Mouse (Mus musculus) spleen, adult 18-20 months (tissue): Measurements from ENCODE around the gene BC035947.
A peak's percentile ranks its signal among the peaks of the same experiment; 100 is the strongest.
"Not testable (repeated sequence)": the region's sequence is repeated elsewhere in the genome, so short reads cannot be mapped to it uniquely, and the experiment has no call there.

Experiments
- DNase-seq, 2 experiments: peaks; one replicate each; pipeline ENCODE4 v3.0.0; 2022; ENCODE audit warnings: mixed read lengths in 2 of 2

BC035947 gene

DNA sequence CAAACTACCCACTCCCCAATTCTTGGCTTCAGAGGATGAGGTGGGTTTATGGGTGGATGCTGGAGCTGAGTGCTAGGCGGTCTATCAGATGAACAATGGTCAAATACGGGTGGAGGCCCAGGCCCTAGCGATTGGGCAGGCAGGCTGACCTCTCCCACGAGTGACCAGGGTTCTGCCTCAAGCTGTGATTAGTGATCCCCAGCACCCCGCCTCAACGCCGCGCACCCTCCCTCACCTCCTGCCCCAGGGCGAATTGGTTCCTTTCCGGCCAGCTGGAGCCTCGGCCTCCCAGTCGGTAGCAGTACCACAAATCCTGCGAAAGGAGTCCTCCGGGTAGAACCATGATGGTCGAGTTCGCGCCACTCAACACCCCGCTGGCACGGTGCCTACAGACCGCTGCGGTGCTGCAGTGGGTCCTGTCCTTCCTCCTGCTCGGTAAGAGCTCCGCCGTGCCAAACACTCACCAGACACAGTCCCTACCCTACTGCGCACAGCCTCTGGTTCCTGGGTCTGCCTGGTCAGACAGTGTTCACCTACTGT is at the start of gene BC035947:
Gene BC035947, minus strand, starts transcription at position 538 of the 540 bp plus-strand sequence.
- no peak for DNase-seq

DNA sequence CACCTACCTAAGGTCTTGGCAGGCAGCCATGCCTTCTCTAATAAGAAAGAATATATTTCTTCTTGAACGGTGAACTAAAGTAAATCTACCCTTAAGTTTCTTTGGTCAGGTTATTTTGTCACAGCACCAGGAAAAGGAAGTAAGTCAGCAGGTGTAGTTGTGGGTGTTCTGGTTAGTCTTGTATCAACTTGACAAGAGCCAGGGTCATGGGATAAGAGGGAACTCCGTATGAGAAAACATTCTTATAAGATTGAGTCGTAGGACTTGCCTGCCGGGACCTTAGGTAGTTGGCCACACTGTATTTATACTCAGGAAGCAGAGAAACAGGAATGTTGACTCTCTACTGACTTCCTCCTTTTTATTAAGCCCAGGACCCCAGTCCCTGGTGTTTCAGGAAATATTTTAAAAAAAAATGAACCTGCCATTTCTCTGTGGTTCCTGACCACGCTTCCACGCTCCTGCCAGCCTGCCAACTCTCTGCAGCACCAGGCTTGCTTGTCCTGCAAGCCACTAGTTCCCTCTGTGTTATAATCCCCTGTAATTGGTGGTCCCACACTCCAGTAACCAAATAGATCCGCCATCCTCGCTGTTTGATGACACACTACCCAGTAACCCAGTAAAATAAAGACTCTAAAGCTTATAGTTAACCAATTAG is 42.2 kb upstream of the BC035947 start:
- no peak for DNase-seq

DNA sequence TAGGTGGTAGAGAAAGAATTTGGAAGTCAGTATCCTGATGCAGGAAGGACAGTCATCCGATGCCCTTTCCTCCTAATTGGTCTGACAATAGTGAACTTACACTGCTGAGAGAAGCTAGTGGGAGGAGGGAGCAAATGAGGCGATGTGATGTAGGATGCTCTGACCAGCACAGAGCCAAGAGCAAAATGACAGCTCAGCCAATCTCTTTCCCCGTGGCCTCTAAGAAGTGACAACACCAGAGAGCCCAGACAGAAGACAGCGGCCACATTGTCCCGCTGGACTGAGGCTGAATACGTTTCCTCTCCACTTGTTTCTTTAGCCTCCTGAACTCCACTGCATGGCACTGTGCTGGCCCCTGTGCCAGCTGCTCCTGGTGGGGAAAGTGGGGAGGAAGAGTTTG is 37.0 kb upstream of the BC035947 start:
- no peak for DNase-seq

DNA sequence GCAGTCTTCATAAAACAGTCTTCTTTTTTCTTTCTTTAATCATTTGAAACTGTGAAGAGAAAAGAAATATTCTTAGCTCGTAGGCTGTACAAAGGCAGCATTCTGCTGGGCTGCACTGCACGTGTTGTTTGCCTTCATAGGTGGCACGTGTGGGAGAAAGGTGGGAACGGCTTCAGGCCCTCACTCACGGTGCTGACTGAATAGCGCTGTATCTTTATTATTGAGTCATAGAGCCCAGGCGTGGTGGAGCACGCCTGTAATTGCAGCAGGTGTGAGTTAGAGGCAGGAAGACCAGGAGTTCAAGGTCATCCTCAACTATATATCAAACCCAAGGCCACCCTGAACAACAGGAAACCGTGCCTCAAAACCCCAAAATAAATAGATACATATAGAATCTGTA is 34.3 kb upstream of the BC035947 start:
- DNase-seq = no peak

DNA sequence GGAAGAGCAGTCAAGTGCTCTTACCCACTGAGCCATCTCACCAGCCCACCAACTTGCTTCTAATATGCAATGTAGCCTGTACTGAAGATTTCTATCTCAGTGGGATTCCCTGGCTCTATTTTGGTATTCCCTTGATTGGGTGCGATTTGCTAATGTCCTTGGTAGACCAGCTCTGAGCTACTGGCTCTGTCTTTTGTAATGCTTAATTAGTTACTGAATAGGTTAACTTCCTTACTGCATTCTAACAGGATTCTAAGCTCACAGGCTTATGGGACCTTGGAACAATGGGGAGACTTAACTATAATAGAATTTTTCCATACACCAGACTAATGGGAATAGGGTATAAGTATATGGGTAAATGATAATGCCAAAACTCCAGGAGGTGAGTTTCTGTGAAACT is 31.7 kb upstream of the BC035947 start:
- DNase-seq = not testable (repeated sequence)

DNA sequence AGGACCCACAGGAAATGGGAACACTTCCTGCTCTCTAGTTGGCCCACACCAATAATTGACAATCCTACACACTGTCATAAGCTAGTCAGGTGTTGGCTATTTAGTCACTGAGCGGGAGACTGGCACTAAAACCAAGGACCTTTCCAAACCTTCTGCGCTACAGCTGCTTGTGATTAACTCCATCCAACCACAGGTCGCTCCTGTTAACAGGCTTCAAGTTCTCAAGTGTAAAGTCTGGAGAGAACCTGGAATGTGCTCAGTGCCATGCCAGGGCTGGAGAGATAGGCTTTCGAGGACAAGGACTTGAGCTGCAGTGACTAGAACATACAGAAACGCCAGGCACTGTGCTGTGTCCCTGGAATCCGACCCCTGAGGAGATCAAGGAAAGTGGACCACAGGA is 27.2 kb upstream of the BC035947 start:
- DNase-seq = no peak

DNA sequence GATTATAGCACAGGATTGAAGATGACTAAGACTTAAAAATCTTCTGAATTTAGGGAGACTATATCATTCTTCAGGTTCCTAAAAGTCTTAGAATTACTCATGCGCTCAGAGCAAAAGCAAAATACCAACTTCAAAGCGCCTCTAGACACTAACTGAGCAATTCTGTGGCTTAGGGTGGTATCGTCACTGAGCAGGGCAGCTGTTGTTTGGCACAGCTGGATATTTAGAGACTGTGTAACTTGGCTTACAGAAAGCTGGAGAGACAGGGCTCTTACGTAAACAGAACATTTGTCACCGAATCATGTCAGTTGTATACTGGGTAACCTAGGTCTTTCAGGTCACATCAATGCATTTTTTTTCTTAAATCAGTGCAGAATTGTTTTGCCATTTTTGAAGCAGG is 26.4 kb upstream of the BC035947 start:
- DNase-seq = no peak

DNA sequence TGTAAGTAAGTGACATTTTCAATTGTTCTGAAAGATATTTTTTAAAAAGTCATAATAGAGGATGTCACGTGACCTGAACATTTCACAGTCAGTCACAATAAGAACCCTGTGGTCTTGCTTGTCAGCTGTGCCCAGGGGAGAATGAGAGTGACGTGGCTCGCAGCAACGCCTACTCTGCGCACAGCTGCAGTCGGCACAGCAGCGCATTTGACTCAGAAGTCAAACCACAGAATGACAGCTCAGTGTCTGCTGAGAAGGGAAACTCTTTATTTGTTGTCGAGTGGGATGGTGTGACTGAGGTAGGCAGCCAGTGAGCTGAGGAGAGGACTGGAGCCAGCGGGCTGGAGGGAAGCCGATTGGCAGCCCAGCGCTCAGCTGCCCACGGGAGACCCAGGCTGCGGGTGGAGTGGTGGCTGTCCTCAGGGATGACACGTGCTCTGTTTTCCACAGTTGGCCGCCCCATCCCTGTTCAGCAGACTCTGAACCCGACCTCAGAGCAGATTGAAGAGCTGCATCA is 25.6 kb upstream of the BC035947 start:
- peak; percentile 58 to 65 for DNase-seq

DNA sequence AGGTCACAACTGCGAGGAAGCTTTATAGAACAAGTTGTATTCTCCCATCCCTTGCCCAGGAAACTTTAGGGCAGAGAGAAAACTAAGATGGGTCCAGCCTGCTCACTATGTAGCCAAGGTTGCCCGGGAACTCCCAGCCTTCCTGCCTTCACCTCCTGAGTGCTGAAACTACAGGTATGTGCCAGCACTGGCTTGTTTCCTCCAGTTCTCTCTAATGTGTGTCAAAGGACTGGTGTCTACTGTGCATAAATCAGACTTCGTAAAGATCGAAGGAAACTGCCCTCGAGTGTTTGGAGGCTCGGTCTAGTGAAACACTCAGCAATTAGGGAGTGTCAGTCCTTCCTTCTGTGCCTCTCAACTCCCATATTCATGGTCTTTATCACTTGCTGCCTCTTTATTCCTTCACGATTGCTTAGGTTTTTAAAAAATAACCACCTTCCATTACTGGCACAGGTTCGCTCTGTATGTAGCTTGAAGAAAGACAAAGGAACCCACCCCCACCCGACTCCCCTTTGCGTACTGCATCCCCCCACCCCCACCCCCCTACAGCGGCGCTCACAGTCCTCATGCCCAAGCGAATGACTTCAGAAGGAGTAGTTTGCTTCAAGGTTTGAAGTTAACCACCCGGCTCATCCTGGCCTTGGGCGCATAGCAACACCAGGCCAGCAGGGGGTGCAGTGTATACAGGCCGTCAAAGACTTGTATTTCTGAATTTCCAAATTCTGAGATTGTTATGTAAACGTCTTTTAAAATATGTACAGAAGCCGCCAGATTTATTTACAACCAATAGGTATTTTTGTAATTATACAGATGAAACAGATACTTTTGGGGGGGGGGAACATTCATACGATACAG is 24.6 kb upstream of the BC035947 start:
- DNase-seq = peak; percentile 49 to 79

DNA sequence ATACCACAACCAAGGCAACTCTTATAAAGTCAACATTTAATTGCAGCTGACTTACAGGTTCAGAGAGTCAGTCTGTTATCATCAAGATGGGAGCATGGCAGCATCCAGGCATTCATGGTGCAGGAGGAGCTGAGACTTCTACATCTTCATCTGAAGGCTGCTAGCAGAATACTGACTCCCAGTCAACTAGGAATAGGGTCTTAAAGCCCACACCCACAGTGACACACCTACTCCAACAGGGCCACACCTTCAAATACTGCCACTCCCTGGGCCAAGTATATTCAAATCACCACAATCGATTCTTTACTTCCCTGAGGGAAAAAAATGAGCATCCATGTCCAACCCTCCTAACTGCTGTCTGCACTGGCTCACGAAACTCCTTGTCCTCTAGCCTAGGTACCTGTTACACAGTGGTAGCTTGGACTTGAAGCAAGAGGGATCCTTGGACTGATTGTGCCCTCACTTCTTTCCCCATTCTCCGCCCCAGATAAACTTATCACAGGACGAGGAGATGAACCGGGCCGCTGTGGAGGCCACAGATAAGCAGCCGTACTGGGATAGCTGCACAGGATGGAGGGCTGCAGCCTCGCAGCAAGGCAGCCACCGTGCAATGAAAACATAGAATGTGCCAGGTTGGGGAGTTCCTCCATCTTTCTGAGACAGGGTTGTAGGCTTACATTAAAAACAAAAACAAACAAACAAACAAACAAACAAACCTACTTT is 22.6 kb upstream of the BC035947 start:
- no peak for DNase-seq

DNA sequence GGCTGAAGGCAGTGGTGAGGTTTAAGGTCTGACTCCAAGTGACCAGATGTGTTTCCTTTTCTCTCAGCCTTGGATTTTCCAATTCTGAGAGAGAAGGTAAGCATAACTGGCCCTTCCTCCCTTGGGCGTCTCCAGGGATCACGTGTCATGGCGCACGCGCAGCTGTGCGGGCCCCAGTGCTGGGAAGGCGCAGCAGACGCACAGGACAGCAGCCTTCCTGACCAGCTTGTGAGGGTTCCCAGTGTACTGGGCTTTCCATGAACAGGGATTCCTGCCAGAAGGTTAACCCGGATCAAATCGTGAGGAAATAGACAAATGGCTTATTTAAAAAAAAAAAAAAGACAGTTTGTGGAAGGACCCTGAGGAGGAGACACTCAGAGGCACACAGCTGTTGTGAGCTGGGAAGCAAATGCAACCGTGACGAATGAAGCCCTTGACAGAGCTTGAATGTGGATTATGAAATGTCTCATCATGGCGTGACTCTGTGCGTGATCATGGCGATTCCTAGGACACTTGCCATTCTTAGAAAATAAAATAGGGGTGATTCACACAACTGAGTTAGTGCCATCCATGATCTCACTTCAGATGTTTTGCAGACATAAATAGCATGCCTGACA is 20.3 kb upstream of the BC035947 start:
- DNase-seq = no peak

DNA sequence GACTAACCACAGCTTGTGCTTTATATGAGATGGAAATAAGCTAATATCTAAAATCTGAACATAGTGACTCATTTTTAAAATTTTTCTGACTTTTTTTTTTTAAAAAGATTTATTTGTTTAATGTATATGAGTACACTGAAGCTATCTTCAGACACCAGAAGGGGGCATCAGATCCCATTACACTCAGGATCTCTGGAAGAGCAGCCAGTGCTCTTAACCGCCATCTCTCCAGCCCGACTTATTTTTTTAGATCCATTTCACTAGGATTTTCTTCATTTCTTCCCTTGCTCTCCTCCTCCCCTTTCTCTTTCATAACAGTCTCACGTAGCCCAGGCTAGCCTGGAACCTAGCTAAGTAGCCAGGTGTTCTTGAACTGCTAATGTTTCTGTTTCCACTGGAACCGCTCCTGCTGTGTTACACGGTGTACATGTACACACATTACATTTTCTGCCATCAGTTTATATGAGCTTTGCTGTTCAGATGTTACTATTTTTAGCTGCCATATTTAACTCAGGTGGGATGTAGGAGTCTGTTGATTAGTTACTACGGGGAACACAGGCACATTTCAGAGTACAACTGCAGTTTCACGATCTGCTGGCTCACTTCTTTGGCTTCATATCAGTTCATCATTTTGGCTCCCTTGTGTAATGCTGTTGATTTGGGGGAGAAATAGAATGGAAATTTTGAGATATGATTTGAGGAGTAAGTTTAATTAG is 18.7 kb upstream of the BC035947 start:
- no peak for DNase-seq

DNA sequence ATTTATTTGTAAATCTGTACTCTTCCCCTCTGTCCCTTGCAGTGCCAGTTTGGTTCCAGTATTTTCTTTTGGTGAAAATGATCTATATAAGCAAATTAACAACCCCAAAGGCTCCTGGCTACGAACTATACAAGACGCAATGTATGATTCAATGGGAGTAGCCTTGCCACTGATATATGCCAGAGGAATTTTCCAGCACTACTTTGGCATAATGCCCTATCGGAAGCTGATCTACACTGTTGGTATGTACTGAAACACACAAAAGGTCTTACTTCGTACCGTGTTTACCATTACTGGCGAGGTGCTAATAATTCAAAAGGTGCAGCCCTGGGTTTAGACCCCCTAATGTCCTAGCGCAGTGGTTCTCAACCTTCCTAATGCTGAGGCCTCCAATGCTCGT is 17.1 kb upstream of the BC035947 start:
- no peak for DNase-seq

DNA sequence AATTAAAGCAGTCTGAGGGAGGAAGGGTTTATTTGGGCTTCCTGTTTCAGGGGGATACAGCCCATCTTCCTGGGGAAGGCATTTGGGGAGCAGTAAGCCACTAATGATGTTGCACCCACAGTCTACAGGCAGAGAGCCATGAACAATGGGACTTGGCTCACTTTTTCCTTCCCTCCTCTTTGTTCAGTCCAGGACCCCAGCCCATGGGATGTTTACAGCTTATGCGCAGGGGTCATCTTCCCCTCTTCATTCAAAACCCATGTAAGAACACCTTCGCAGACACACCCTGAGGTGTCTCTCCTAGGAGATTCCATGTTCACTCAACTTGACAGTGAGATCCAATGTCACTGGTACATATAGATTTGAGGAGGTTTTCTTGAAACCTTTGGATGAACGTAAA is 16.4 kb upstream of the BC035947 start:
- no peak for DNase-seq

DNA sequence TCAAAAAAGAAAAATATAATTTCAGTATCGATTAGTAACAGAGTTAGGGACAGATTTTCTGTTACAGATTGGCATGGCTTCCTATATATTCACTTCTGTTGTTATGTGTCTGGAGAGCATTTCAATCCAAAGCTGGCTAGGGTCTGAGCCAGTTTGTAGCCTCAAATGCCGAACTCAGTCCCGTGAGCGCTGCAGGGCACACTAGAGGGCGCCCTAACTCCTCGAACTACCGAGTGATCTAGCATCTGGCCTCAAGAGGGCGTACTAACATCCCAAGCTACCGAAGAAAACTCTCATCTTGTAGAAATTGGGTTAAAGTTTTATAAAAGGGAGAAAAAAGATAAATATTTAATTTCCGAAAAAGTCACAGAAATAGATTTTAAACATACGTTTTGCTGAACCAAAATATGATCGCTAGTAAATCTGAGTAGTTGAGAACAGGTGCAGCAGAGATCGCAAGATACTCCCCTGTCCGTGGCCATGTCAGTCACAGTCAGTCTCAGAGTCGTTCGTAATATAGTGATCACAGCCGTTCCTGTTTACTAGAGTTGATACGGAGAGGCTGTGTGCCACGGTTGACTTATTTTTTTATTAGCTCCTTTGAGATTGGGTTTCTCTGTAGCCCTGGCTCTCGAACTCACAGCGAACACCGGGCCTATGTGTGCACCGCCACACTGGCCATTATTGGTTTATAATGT is 13.4 kb upstream of the BC035947 start:
- DNase-seq = peak; percentile 10 to 59

DNA sequence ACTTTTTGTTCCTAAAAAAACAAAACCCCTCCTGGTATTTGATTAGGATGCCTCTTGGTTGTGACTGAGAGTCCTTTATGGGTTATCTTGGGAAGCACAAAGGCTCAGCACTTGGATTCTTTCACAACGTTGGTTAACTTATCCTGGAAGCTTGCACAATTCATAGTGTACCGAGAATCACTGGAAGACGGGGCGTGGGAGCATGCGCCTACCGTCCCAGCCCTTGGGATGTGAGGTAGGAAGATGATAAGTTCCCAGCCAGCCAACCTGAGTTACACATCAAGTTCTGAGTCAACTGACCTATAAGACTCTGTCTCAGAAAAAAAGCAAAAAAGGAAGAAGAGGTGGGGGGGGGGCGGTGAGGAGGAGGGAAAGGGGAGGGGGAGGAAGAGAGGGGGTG is 6.9 kb upstream of the BC035947 start:
- DNase-seq = no peak

DNA sequence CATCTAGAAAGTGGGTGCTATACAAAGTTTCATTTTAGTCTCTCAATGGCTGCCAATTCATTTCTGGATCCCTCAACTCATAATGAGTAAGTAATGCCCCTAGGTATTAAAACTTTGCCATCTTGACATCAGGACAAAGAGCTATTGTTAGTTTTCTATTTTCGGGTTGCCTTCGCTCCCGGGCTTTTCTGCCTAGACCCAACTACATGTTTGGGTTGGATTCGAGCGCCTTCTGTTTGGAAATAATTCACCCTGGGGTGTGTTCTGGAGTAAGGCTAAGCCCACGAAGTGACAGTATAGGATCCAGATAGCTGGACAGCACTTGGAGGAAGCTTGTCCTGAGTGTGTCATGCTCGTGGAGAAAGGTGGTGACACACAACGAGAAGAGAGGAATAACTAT is 798 bp upstream of the BC035947 start:
- no peak for DNase-seq

DNA sequence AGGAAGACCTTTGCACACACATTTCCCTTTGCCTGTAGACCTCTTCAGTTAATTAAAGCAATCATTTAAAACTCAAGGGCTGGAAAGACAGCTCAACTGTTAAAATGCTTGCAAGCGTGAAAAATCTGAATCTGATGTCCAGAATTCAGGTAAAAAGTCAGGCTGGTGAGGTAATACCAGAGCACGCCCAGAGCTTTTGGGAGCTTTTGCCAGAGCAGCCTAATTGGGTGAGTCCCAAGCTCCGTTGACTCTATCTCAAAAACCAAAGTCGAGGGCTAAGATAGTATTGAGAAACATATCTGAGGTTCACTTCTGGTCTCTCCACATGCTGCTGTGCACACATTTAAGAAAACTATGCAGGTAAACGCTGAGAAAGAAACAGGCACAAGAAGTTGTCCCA is 1.1 kb downstream of the BC035947 start, which contains the start of gene Mogat1:
Gene Mogat1, plus strand, starts transcription at position 130 of the 400 bp plus-strand sequence.
- DNase-seq = no peak

DNA sequence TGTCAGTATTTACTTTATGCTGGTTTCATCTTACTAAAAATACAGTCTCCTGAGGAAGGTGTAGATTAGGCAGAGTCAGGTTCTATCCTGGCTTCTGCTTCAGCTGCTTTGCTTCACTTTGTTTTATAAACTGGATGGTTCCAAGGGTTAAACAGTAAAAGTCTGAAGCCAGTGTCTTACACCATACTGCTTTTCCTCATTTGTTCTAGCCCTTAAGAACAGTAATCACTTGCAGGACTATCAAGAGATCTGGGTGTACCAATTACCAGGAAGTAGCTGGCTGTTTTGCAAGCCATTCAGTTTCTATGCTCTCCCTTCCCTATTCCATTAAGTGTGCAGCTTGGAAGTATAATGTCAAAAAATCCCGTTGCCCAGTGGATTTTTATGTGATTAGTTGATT is 4.8 kb downstream of the BC035947 start:
- no peak for DNase-seq

DNA sequence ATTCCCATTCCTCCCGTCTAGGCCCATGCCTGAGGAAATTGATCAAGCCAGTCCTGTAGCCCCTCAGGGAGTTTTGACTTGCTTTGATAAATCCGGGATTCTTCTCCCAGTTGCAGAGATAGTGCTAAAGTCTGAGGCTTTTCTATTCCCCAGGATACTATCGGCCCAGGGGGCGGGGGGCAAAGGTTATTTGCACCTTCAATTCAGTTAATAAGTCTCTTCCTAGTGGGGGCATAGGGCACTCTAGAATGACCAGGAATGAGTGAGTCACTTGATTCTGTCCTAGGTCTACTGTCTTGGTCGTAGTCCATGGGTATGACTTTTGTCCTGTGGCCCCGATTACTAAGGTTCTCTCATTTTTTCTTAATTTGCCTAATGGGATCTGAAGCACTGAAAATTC is 9.4 kb downstream of the BC035947 start:
- no peak for DNase-seq

DNA sequence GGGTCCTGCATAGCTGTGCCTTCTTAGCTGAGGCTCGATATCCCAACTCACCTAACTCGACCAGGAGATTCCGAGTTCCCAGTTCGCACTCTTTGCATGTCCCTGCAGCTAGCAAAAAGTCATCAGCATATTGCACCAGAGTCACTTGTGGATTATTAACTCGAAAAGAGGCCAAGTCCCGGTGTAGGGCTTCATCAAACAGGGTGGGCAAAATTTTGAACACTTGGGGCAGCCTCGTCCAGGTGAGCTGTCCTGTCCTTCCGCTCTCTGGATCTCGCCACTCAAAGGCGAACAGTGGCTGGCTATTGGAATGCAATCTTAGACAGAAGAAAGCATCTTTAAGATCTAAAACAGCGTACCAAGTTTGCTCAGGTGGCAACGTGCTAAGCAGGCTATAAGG is 10.1 kb downstream of the BC035947 start:
- DNase-seq = not testable (repeated sequence)
